Mouse (Mus musculus) liver, embryonic 14.5 days (tissue): ENCODE results near the gene Gab1. TPM values are rescaled to one million over a fixed set of nuclear protein-coding genes. Genes with fewer than 3 reads are reported as not detected.

Experiments used
- ATAC-seq: fragments of 200-750 bp; cut with Nextera tagmentation; 2 replicates; pipeline ENCODE4 v1.8.0; 2017; ENCODE audit warnings: moderate number of reproducible peaks, mild to moderate bottlenecking, moderate library complexity; ENCODE audit not compliant: insufficient read depth
- DNase-seq, 3 experiments: peaks; one replicate each; pipeline ENCODE4 v3.0.0-alpha.2; 2012 to 2013; ENCODE audit warnings: low read depth in 3 of 3, low spot score in 3 of 3
- H3K27ac ChIP-seq: fragments of 300-500 bp; sonication (generic); 2 replicates; pipeline ENCODE4 v1.5.1; 2014; ENCODE audit warnings: moderate library complexity, mild to moderate bottlenecking, control low read depth, inconsistent platforms
- H3K27me3 ChIP-seq: fragments of 300-500 bp; sonication (generic); 2 replicates; pipeline ENCODE4 v1.6.1; 2014; ENCODE audit warnings: mild to moderate bottlenecking, low read length, moderate library complexity; ENCODE audit not compliant: control insufficient read depth, insufficient read depth
- H3K36me3 ChIP-seq: fragments of 300-500 bp; sonication (generic); replicated peaks from 2 replicates; pipeline ENCODE4 v1.6.1; 2014; ENCODE audit warnings: low read depth; ENCODE audit not compliant: control insufficient read depth, insufficient read depth
- H3K4me1 ChIP-seq, 2 experiments: fragments of 200-500 bp in 1 of 2; fragments of 300-500 bp in 1 of 2; sonication (generic) in 1 of 2; replicated peaks; 2 replicates each; pipeline ENCODE4 v1.6.1; 2012 to 2014; ENCODE audit warnings: antibody characterized with exemption in 1 of 2, inconsistent platforms in 1 of 2, low read length in 1 of 2; ENCODE audit not compliant: control insufficient read depth in 2 of 2, insufficient read depth in 2 of 2
- H3K4me2 ChIP-seq: fragments of 300-500 bp; sonication (generic); 2 replicates; pipeline ENCODE4 v1.6.1; 2014; ENCODE audit warnings: low read depth, mild to moderate bottlenecking, control low read depth, moderate library complexity
- H3K4me3 ChIP-seq, 2 experiments: fragments of 200-500 bp in 1 of 2; fragments of 300-500 bp in 1 of 2; sonication (generic) in 1 of 2; 2 replicates each; pipeline ENCODE4 v1.5.1; 2012 to 2014; ENCODE audit warnings: low read depth in 2 of 2, low read length in 2 of 2, mild to moderate bottlenecking in 2 of 2, control low read depth in 1 of 2, inconsistent platforms in 1 of 2, moderate library complexity in 1 of 2; ENCODE audit not compliant: insufficient read depth in 1 of 2
- H3K9ac ChIP-seq: fragments of 300-500 bp; sonication (generic); replicated peaks from 2 replicates; pipeline ENCODE4 v1.6.1; 2014; ENCODE audit warnings: mild to moderate bottlenecking, control low read depth, moderate library complexity
- H3K9me3 ChIP-seq: fragments of 300-500 bp; sonication (generic); 2 replicates; pipeline ENCODE4 v1.6.1; 2016; ENCODE audit warnings: low read length, mixed read lengths; ENCODE audit not compliant: control insufficient read depth
- CTCF ChIP-seq: IDR thresholded peaks from 2 replicates; pipeline ENCODE4 v1.5.1; 2016; ENCODE audit warnings: antibody characterized with exemption, low read depth, control low read depth
- EP300 ChIP-seq: IDR thresholded peaks from 2 replicates; pipeline ENCODE4 v1.6.1; 2016; ENCODE audit warnings: antibody characterized with exemption, low read depth
- WGBS: fragments of 180-500 bp; shearing (Covaris S2); extraction: QIAGEN DNeasy Blood & Tissue Kit; methylation state at CpG from one replicate; pipeline ENCODE4 v1.1.7; 2014; ENCODE audit not compliant: insufficient replicate concordance; 5-methylcytosine and 5-hydroxymethylcytosine counted together
- polyA plus RNA-seq, 2 experiments: library from polyadenylated mRNA; depleted of rRNA in 1 of 2; stranded (reverse) in 1 of 2; unstranded in 1 of 2; fragments of >200 nt; fragmentation: Nextera tagmentation in 1 of 2; extraction: Ambion mirVana in 1 of 2; gene quantifications; 2 replicates each; pipeline versions ENCODE4 v1.2.1 to v1.2.3; 2012 to 2014

Gene Gab1
- polyA plus RNA-seq, 2 experiments, result 7.8 to 10.3 TPM

GRCm38 (mm10) chr8:80768451-80768850, 111.9 kb downstream of the Gab1 start:
- Histone ChIP-seq H3K36me3 (peaks cover 47% of the 10 kb centered on the region), H3K9me3 (no peaks in the 10 kb centered on the region), H3K4me1 (no peaks in the 10 kb centered on the region), H3K4me3 (no peak overlapping the region), H3K27me3 (no peaks in the 10 kb centered on the region), H3K4me2 (no peak overlapping the region), H3K9ac (no peak overlapping the region), H3K27ac (no peak overlapping the region)
- no peak for ATAC-seq
- 85% methylated on average over 6 of the region's 6 CpGs for WGBS
- TF ChIP-seq CTCF, result no peak
- no peak for TF ChIP-seq EP300
- DNase-seq, result no peak

DNA sequence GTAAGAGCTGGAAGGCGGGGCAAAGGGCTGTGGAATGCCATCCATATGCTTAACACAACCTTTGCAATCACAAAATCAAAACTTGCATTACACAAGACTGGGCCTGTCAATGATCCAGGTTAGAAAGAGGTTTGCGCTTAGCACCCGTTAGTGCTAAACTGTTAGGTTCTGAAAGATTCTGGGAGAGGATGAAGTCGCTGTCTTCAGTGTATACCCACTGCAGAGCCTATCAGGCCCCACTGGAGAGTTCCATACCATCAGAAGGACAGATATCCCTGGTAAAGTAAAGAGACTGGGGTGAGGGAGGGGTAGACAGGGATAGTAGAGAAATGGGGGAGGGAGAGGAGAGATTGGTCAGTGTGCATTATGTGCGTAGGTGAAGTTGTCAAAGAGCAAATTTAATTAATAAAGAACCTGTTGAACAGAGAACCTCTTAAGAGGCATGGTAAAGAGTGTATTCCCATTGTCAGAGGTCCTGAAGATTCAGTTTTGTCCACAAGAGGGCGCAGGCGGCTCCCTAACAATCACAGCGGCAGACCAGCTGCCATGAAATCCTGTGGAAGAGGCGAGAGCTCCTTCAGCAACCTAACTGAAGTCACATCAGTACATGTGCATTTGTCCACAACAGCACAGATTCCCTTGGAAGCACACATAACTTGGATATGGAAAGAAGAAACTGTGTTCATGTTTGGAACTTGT, 127.2 kb downstream of the Gab1 start:
- H3K27ac ChIP-seq, result no peak overlapping the region
- H3K36me3 ChIP-seq, result no peaks in the 10 kb centered on the region
- H3K4me3 ChIP-seq, result no peak overlapping the region
- peak; percentile 94 for TF ChIP-seq CTCF
- no peak for TF ChIP-seq EP300
- H3K4me1 ChIP-seq, result no peaks in the 10 kb centered on the region; a peak in 1 of 4 replicates
- H3K9ac ChIP-seq, result no peak overlapping the region
- DNase-seq (peak; percentile 41 to 56 (median 51)), ATAC-seq (peak; percentile 45; the same call in 1 of the 2 replicates)
- H3K4me2 ChIP-seq, result no peak overlapping the region
- WGBS, result 24% methylated on average over 9 of the region's 9 CpGs
- no peaks in the 10 kb centered on the region for H3K27me3 ChIP-seq
- no peaks in the 10 kb centered on the region for H3K9me3 ChIP-seq

DNA sequence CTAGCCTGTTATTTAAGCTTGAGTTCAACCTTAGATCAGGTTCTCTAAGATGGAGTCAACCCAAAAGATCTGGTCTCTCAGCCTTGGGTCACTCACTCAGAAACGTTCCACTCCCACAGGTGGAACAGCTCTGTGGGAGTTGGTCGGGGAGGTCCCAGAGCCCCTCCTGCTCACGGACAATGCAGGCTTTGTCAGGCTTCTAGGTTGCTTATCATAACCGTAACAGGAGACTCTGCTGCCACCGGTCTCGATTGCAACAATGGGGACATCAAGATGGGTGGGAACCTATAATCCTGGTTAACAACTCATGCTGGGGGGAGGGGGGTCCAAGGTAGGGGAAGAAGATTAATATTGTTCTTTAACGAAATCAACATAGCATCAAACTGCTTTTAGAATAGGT, 127.9 kb downstream of the Gab1 start:
- 39% methylated on average over 7 of the region's 7 CpGs for WGBS
- H3K36me3 ChIP-seq, result no peaks in the 10 kb centered on the region
- TF ChIP-seq EP300, result no peak
- H3K27me3 ChIP-seq, result no peaks in the 10 kb centered on the region
- no peak overlapping the region for H3K9ac ChIP-seq
- DNase-seq (no peak), ATAC-seq (no peak)
- H3K9me3 ChIP-seq, result no peaks in the 10 kb centered on the region
- no peak overlapping the region for H3K27ac ChIP-seq
- no peak overlapping the region for H3K4me2 ChIP-seq
- no peaks in the 10 kb centered on the region; a peak in 1 of 4 replicates for H3K4me1 ChIP-seq
- H3K4me3 ChIP-seq, result no peak overlapping the region

GRCm38 (mm10) chr8:80749091-80749490, 131.2 kb downstream of the Gab1 start:
- DNase-seq (no peak), ATAC-seq (no peak)
- Histone ChIP-seq H3K27me3 (no peaks in the 10 kb centered on the region), H3K4me3 (no peak overlapping the region), H3K9me3 (no peaks in the 10 kb centered on the region), H3K4me2 (no peak overlapping the region), H3K9ac (no peak overlapping the region), H3K36me3 (no peaks in the 10 kb centered on the region), H3K27ac (no peak overlapping the region), H3K4me1 (no peaks in the 10 kb centered on the region; a peak in 1 of 4 replicates)
- TF ChIP-seq EP300 (no peak), CTCF (no peak)
- 67% methylated on average over 4 of the region's 4 CpGs for WGBS

- peak; percentile 48 for ATAC-seq
- Histone ChIP-seq H3K4me3 (peak overlapping the region; percentile 66 to 99), H3K9me3 (no peaks in the 10 kb centered on the region), H3K27me3 (no peaks in the 10 kb centered on the region), H3K4me1 (peaks cover 0 to 7% of the 10 kb centered on the region in 2 experiments; a peak in 3 of 4 replicates), H3K4me2 (peak overlapping the region; percentile 86), H3K9ac (peak overlapping the region; percentile 84), H3K27ac (peak overlapping the region; percentile 97), H3K36me3 (peaks cover 10% of the 10 kb centered on the region; the same call in 1 of the 2 replicates)
- WGBS, result 11% methylated on average over 14 of the region's 14 CpGs
- no peak for TF ChIP-seq CTCF
- no peak for TF ChIP-seq EP300
- no peak for DNase-seq
Observed at GRCm38 (mm10) chr8:80739932-80740331, 140.4 kb downstream of the Gab1 start.
